Mouse (Mus musculus) layer of hippocampus, adult 18-20 months (tissue): ENCODE measurements around the gene Hectd4. TPM values are rescaled to one million over a fixed set of nuclear protein-coding genes. Genes with fewer than 3 reads are reported as not detected.

ENCODE experiments used
- DNase-seq, 2 experiments: peaks; one replicate each; pipeline ENCODE4 v3.0.0; 2022; ENCODE audit warnings: low spot score in 2 of 2
- long read RNA-seq: library from polyadenylated mRNA; stranded (forward); transcript quantifications from one replicate; pipeline ENCODE4 v2.0.0, GENCODE M21; 2021
- total RNA-seq, 2 experiments: library from RNA; stranded (reverse); gene quantifications; 2 replicates each; pipeline ENCODE4 v1.2.3; 2021

Gene Hectd4
- total RNA-seq = 100 to 1,000 TPM; 156 to 168 TPM
- long read RNA-seq, partial matches to known transcripts = 78 of 83 reads
- long read RNA-seq, other reads (novel, unspliced or antisense) = 5 of 83 reads

- peak; percentile 92 to 97 for DNase-seq
Measured at GRCm38 (mm10) chr5:121219980-121220731, at the start of gene Hectd4. Hectd4 (plus strand) TSS chr5:121220219.

GRCm38 (mm10) chr5:121172835-121173234 lies 47.2 kb upstream of the Hectd4 start:
- DNase-seq = peak in 1 of 2 experiments; percentile 66

- no peak for DNase-seq
Measured at GRCm38 (mm10) chr5:121179077-121179857, 40.8 kb upstream of the Hectd4 start.

DNA sequence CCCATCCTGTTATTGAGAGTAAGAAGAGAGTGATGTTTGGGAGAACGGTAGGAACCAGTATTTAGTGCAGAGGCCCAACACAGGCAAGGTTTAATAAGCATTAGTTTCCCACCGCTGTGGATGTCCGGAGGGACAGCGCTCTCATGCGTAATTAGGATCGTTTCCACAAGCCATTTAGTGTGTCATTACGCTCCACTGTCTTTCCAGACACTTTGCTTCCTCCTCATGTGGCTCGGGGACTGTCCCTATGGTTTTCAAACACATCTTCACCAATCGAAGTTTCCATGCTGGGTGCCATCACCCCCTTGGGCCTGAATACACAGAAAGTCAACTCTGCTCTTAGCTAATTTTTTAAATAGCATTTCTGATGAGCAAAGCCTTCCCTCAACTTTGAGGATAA lies 36.8 kb upstream of the Hectd4 start:
- no peak for DNase-seq

DNA sequence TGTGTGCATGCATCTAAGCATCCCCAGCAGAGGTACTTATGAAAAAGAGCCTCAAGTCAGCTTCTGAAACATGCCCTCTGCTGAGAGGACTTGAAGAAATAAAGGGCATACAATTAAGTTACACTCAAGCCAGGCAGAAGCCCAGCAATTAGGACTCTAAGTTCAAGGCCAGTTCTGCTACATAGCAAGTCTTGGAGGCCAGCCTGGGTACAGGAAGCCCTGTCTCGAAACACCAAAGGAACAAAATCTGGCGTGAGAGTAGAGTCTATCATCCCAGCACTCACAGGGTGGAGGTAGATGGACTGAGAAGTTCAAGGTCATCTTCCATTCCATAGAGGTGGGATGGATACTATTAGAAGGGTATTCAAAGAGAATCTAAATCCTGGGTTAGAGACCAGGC lies 35.6 kb upstream of the Hectd4 start:
- no peak for DNase-seq

- no peak for DNase-seq
Measured at GRCm38 (mm10) chr5:121184945-121185551, 35.0 kb upstream of the Hectd4 start.

- peak in 1 of 2 experiments; percentile 71 for DNase-seq
Measured at GRCm38 (mm10) chr5:121187580-121188001, 32.4 kb upstream of the Hectd4 start.

DNA sequence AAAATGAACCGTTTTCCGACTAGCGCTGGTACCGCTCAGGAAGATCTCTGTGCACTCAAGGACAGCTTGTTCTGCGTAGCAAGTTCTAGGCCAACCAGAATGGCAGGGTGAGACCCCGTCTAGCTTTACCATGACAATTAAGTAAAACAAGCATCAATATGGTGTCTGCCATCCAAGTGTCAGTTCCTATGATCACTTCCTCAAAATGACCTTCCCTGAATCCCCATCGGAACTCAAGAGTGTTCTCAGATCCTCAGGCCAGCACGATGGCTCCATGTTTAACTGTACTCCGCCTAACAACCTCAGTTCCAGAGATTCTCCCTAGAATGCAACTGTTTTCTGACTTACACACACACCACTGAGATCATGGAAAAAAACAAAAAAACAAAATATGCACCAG lies 31.8 kb upstream of the Hectd4 start:
- DNase-seq = no peak

GRCm38 (mm10) chr5:121189182-121189581 lies 30.8 kb upstream of the Hectd4 start:
- peak in 1 of 2 experiments; percentile 56 for DNase-seq

DNA sequence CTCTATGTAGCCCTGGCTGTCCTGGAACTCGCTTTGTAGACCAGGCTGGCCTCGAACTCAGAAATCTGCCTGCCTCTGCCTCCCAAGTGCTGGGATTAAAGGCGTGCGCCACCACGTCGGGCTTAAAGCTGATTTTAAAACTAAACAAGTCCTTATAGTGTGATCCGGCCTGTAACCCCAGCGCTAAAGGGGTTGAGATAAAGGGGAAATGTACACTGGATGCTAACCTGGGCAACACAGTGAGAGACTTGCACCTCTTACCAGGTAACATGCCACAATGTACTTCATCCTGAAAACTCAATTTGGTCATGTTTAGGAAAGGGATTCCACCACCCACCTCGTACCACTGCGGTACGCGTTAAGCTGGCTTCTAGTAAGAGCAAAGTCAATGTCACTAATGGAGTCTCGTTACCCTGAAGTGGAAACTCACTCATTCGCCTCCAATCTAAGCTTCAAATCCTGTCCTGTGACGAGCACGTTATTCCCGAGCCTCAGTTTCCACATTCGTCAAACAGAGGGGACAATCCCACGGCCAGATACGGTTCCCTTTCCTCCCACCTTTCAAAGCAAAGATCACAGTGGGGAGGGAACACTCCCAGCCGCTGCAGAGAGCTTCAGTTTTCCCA lies 29.7 kb upstream of the Hectd4 start:
- no peak for DNase-seq

GRCm38 (mm10) chr5:121190836-121191583 lies 29.0 kb upstream of the Hectd4 start, which contains the start of gene Ptpn11:
Ptpn11 (minus strand) TSS chr5:121191397.
- peak; percentile 65 to 86 for DNase-seq

DNA sequence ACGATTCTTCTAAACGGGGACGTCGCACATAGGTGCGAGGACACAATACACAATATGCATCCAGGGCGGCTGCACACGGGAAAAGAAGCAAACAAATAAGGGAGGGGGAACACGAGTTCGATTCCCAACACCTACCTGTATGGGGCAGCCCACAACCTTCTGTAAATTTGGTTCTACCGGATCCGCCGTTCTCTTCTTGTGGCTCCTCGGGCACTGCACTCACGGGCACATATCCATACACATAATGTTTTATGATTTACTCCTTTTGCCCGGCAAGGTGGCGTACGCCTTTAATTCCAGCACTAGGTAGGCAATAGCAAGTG lies 28.5 kb upstream of the Hectd4 start:
- no peak for DNase-seq

GRCm38 (mm10) chr5:121194173-121194572 lies 25.8 kb upstream of the Hectd4 start:
- DNase-seq = no peak

- no peak for DNase-seq
Measured at GRCm38 (mm10) chr5:121196764-121197163, 23.3 kb upstream of the Hectd4 start.

DNA sequence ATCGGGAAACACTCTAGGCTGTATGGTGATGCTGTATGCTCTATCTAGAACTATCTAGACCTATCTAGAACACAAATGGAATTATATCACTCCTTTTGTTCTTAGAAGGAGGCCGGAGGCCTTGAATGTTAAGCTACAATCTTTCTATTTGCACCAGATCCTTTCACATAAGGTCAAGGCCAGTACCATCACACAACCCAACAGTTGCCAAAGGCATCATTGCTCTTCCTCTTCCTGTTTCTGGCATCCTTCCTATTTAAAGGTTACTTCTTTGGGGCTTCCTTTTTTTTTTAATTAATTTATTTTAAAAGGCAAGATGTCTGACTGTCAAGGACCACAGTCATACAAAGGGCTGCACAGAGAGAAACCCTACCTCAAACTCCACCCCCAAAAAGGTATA lies 22.7 kb upstream of the Hectd4 start:
- DNase-seq = no peak

GRCm38 (mm10) chr5:121198376-121198775 lies 21.6 kb upstream of the Hectd4 start:
- DNase-seq = no peak

DNA sequence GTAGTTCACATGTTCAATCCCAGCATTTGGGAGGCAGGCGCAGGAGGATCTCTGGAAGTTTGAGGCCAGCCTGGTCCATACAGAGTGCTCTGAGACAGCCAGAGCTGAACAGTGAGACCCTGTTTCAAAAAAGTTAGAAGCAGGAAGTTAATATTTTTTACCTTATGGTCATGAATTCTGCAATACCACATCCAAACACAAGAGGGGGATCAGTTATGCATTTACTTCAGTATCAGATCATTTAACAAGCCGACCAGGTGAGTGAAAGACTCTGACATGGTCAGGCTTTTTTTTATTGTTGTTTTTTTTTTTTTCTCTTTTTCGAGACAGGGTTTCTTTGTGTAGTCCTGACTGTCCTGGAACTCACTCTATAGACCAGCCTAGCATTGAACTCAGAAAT lies 18.3 kb upstream of the Hectd4 start:
- no peak for DNase-seq

DNA sequence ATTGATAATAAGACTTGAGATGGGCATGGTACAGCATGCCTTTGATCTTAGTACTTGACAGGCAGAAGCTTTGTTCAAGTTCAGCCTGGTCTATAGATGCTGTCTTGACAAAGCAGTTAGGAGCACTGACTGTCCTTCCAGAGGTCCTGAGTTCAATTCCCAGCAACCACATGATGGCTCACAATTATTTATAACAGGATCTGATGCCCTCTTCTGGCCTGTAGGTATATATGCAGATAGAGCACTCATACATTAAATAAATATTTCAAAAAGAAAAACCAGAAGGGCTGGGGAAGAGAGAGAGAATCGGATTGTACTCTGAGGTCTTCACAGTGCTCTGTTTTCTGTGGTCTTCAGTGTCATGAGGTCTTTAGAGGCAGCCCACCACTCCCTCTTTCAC lies 17.6 kb upstream of the Hectd4 start:
- no peak for DNase-seq

DNA sequence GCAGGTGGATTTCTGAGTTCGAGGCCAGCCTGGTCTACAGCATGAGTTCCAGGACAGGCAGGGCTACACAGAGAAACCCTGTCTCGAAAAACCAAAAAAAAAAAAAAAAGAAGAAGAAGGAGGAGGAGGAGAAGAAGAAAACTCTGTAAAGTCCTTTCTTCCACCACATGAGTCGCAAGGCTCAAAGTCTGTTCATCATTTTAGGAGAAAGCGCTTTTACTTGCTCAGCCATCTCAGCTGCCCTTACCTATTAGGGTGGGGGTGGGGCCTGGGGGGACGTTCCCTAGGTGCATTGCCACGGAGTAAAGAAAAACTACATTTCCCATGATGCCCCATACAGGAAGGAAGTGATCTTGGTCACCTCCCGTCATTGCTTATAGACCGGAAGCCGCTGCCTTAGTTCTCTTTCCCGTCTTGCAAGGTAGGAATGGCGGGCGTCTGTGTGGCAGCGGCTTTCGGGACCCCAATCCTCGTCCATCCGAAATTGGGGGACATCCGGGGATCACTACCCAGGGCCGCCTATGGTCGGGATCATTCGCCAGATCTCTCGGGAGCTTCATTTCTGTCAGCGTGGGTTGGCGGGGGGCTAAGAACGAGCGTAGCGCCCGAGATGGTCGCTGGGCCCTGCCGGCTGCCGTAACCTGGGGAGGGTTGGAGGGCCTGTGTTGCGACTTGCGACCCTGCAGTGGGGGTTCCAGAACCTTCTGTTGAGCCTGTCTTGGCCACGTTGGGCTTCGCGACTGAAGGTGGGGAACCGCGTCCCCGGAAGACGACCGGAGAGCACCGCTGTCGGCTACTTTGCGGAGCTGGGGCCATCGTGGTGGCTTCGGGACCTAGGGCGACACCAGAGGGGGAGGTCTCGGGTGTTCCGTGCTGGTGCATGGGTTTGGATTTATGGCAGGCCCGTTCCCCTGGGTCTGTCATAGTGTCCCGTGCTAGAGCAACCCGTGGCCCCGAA lies 15.6 kb upstream of the Hectd4 start, which contains the start of gene Rpl6:
TSS of gene Rpl6 (plus strand) at position 350 of the 958 bp plus-strand sequence.
- DNase-seq = peak; percentile 70 to 87
